Mouse (Mus musculus) CH12.LX (cell line): ENCODE results near the gene Fam189a2.

Experiments
- CTCF ChIP-seq, 2 experiments: IDR thresholded peaks in 1 of 2; conservative IDR thresholded peaks in 1 of 2; 2 replicates each; pipeline ENCODE4 v1.5.1; 2011 to 2012; ENCODE audit warnings: low read depth in 2 of 2, low read length in 2 of 2, improper control_type of control experiment in 1 of 2, inconsistent platforms in 1 of 2, mild to moderate bottlenecking in 1 of 2, moderate library complexity in 1 of 2
- JUND ChIP-seq: conservative IDR thresholded peaks from 2 replicates; pipeline ENCODE4 v1.6.1; 2011; ENCODE audit warnings: low read depth, low read length, improper control_type of control experiment
- KAT2A ChIP-seq: IDR thresholded peaks from 2 replicates; pipeline ENCODE4 v1.6.1; 2012; ENCODE audit warnings: low read length, improper control_type of control experiment, inconsistent platforms; ENCODE audit not compliant: insufficient replicate concordance
- MAX ChIP-seq: IDR thresholded peaks from 2 replicates; pipeline ENCODE4 v1.6.1; 2011; ENCODE audit warnings: low read length, improper control_type of control experiment
- MAZ ChIP-seq: IDR thresholded peaks from 2 replicates; pipeline ENCODE4 v1.6.1; 2012; ENCODE audit warnings: low read depth, mild to moderate bottlenecking, inconsistent platforms, low read length, improper control_type of control experiment, moderate library complexity
- MYC ChIP-seq: IDR thresholded peaks from 2 replicates; pipeline ENCODE4 v1.6.1; 2011; ENCODE audit warnings: low read depth, mild to moderate bottlenecking, improper control_type of control experiment, low read length
- POLR2A ChIP-seq: IDR thresholded peaks from 2 replicates; pipeline ENCODE4 v1.6.1; 2011; ENCODE audit warnings: low read depth, mild to moderate bottlenecking, improper control_type of control experiment, low read length
- SIN3A ChIP-seq: IDR thresholded peaks from 2 replicates; pipeline ENCODE4 v1.6.1; 2012; ENCODE audit warnings: low read length, improper control_type of control experiment, inconsistent platforms
- USF2 ChIP-seq: conservative IDR thresholded peaks from 2 replicates; pipeline ENCODE4 v1.6.1; 2011; ENCODE audit warnings: low read depth, low read length, improper control_type of control experiment

DNA sequence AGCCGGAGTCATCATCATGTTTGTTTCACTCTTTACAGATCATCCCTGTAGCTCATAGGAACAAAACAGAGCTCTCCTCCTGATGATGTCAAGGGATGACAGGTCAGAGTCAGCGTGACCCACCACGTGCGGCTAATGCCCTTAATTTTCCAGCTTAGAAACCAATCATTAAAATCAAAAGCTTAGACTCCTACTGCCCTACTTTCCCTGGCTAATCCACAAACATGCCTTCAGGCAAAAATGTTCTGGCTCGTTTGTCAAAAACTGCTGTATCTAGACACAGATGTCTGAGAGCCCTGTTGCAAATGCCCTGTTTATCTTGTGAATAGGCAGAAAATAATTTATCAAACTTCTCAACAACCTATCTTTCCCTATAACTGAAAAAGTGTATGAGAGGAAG is 4.9 kb downstream of the Fam189a2 start:
- TF ChIP-seq POLR2A (no peak), CTCF (conservative IDR thresholded peaks at IDR 0.05 in 1 of 2, IDR thresholded peaks at IDR 0.05 in 1 of 2; ENCODE audit: low read depth in 2 of 2, low read length in 2 of 2) (no peak), JUND (no peak), MAX (no peak), MAZ (no peak), KAT2A (no peak), USF2 (no peak), MYC (no peak), SIN3A (no peak)
